Mouse (Mus musculus) G1E-ER4 (cell line): Measurements from ENCODE around the gene Ube4b. TPM values are rescaled to one million over a fixed set of nuclear protein-coding genes. Genes with fewer than 3 reads are reported as not detected.

ENCODE experiments used
- GATA1 ChIP-seq: IDR thresholded peaks from one replicate; pipeline ENCODE4 v1.8.0; 2012; ENCODE audit warnings: low read length, inconsistent platforms
- polyA plus RNA-seq: library from polyadenylated mRNA; stranded (reverse); fragments of >175 nt; gene quantifications from 2 replicates; pipeline ENCODE4 v1.2.3, GENCODE M21; 2012

The Ube4b gene
- polyA plus RNA-seq = 446 and 480 TPM in 2 replicates

DNA sequence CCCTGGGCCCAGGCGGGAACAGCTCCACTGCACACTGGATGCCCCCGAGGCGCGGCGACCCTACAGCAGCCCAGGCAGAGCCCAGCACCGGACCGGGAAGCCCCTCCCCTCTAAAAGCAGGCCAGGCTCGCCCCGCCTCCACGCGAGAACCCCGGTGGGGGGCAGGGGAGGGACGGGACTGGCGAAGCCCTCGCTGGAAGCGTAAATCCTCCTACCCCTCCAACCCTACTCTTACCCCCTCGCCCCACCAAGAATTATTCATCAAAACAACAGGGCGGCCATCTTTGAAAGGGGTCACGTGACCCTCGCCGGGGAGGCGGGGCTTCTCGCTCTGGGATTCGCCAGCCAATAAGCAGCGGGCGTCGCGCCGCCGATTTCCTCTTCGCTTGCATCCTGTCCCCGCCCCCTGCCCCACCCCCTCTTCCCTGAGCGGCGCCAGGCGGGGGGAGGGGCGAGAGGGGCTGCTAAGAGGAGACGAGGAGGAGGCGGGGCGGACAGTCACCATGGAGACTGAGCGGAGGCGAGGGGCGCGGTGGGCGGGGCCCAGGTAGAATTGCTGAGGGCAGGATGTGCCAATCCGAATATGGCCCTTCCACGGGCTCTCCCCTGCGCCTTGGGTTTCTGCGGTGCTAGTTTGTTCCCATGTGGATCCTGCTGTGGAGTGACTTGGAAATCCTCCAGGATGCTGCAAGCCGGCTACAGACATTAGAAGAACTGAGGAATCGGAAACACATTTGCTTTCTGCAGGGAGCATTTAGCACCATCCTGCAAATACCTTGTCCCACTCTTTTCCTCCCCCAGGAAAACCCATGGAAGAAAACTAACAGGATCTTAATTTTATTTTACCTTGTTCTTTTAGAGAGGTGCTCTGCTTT, at the start of gene Ube4b:
Gene Ube4b, minus strand, starts transcription at position 425 of the 875 bp plus-strand sequence.
- TF ChIP-seq GATA1 = no peak

GRCm38 (mm10) chr4:149475096-149475495, 48.5 kb upstream of the Ube4b start:
- TF ChIP-seq GATA1 = no peak

DNA sequence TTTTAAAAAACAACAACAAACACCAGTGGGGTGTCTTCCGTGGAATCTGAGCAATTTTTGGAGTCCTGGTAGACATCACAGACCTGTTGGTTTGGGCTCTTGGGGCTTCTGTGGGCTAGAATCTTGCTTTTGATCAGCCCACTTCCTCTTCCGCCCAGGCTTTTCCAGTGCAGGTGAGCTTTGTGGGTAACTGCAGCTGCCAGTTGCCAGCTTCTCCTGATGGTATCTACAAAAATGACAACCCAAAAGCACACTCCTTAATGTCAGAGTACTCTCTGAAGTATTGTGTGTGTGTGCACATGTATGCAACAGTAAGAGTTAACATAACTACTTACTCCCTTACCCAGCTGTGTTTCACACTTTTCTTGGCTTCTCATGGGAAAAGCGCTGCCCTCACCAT, 43.0 kb upstream of the Ube4b start:
- TF ChIP-seq GATA1 = no peak

GRCm38 (mm10) chr4:149463435-149463950, 36.9 kb upstream of the Ube4b start:
- TF ChIP-seq GATA1 = no peak

GRCm38 (mm10) chr4:149462305-149462971, 35.9 kb upstream of the Ube4b start:
- TF ChIP-seq GATA1 = no peak

- no peak for TF ChIP-seq GATA1
Observed at GRCm38 (mm10) chr4:149461579-149462304, 35.2 kb upstream of the Ube4b start.

GRCm38 (mm10) chr4:149459425-149459824, 32.9 kb upstream of the Ube4b start:
- no peak for TF ChIP-seq GATA1

DNA sequence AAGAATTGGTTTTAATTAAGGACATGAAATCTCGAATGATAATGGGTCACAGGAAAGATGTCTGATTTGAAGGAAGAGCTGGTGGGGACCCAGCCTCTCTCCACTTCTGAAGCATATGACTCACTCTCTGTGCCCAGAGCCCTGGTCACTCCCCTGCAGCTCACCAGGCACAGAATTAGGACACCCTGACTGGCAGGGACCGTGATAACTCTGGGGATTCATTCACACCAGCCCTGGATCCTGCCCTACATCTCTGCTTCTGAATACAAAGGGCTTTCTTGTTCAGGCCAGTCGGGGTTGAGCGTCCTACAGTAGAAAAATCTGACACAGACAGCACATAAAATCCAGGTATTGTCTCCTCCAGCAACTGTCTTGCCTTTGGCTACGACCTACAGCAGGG, 32.0 kb upstream of the Ube4b start:
- no peak for TF ChIP-seq GATA1

DNA sequence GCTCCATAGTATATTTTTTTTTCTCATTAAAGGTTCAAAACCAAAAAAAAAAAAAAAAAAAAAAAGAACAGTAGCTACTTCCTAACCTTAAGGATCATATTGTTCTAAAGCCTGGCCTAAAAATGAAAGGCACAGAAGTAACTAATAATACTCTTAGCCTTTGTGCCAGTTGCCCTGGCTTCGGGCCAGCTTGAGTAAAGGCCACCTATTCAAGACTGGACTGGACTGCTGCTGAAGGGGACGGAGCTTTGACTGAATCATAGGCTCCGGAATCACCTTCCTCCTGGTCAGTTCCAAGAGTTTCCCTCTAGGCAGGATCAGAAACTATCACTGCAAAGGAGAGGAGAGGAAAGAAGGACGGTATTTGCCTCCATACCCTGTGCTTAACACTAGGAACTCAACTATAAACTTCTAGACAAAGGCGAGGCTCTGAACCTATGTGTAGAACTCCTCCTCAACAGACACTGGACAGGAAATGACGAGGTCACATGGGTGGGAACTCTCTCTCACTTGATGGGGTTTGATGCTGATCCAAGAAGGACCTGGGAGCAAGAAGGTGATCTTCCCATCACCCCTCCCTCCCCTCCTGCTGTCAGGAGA, 31.4 kb upstream of the Ube4b start:
- TF ChIP-seq GATA1 = no peak

DNA sequence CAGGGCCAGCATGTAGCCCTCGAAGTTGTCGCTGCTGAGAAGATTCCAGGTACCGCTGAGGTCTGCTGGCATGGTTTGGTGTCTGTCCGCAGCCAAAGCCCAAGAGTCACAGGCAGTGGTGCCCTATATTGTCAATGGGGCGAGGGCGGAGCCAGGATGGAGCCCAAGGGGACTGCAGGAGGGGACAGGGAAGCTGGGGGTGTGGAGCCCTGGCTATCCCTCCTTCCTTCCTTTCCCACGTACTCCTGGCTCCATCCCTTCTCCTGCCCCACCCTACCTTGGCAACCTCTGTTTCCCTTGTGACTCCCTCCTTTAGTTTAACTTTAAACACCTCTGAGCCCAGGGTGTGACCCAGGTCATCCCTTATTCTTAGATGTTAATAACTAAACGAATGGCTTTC, 28.3 kb upstream of the Ube4b start, which contains the start of gene Rbp7:
Gene Rbp7, minus strand, starts transcription at position 100 of the 400 bp plus-strand sequence.
- TF ChIP-seq GATA1 = no peak

- TF ChIP-seq GATA1 = no peak
Observed at GRCm38 (mm10) chr4:149454263-149454662, 27.7 kb upstream of the Ube4b start.

- no peak for TF ChIP-seq GATA1
Observed at GRCm38 (mm10) chr4:149453656-149454055, 27.1 kb upstream of the Ube4b start.

DNA sequence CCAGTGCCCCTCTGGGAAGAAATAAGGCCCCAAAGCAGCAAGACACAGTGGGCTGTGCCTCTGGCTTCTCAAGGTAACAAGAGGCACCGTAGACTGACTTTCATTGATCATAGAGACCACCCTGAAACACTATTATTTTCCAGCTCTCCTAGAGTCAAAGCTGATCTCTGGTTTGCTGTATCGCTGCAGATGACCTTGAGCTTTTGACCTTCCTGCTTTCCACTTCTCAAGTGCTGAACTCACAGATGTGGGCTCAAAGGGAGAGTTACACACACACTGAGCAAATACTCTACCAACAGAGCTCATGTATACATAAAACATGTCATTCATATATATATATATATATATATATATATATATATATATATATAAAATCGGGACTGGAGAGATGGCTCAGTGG, 24.1 kb upstream of the Ube4b start:
- no peak for TF ChIP-seq GATA1

- TF ChIP-seq GATA1 = no peak
Observed at GRCm38 (mm10) chr4:149446309-149446708, 19.8 kb upstream of the Ube4b start.

GRCm38 (mm10) chr4:149445868-149446267, 19.3 kb upstream of the Ube4b start:
- no peak for TF ChIP-seq GATA1
